Mouse (Mus musculus): Measurements from ENCODE around the gene Tango6.
"Not testable (repeated sequence)": the region's sequence is repeated elsewhere in the genome, so short reads cannot be mapped to it uniquely, and the experiment has no call there.

Gene Tango6

DNA sequence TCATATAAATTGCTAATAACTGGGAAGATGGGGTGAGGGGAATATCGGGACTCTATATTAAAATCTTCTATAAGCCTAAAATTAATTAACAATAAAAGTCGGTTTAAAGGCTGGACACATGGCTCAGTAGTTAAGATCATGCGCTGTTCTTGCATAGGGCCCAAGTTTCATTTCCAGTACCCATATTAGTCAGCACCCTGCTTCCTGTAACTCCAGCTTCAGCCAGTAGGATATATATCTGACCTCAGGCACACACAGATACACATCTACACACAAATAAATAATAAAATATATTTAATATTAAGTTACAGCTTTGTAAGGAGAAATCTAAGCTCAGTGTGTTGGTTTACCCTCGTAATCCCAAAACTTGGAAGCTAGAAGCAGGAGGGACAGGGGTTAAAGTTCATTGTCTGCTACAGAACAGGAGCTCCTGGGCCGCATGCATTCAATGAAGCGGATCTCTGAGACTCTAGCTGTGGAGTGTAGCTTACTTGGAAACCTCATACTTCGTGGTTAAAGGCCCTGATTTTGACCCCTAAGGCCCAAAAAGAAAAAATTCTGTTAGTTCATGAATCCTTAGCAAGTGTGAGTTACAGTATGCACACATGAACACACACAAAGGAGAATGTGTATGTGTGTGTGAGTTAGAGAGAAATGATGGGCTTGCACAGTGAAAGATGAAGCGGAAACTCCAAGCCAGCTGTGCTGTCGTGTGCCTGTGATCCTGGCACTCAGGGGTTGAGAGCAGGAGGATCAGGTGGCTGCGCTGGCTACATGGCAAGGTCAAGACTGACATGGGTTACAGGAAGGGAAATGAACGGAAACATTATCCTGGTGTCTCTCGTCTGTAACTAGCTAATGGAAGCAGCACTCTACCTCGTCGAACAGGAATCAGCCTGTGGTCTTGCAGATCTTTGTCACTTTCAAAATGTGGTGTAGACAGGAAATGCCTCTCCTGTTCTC lies 138.0 kb downstream of the Tango6 start:
- DNase-seq: no peak

DNA sequence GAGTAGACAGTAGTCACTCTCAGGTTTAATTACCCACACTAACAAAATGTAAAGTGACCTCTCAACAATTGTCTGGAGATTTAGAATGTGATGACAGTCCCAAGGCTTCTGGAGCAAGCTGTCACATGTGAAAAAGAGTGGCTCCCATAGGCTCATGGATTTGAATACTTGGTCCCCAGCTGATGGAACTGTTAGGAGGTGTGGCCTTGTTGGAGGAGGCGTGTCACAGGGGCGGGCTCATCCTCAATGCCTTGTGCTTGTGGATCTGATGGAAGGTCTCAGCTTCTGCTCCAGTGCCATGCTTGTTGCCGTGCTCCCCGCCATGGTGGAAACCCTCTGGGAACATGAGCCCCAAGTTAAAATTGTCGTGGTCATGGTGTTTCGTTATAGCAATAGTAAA lies 146.1 kb downstream of the Tango6 start:
- DNase-seq: no peak

DNA sequence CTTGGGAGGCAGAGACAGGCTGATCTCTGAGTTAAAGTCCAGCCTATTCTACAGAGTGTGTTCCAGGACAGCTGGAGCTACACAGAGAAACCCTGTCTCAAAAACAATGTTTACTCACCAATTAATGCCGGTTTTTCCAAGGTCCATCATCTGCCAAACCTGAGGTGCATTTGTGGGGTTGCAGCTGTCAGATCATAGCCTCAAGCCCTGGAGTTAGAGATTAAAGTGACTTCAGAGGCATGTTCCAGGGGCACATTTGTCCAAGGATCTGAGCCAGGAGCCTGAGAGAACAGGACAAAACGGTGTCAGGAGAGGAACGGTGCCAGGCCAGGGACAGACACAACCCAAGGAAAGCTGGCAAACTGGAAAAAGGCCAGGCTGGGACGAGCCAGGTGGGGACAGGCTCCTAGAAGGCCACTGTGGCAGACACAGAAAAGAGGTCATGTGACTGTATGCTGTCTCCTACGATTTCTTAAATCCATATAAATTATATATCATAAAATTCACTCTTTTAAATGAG lies 146.7 kb downstream of the Tango6 start:
- DNase-seq: no peak

GRCm38 (mm10) chr8:106834899-106835298 lies 152.0 kb downstream of the Tango6 start:
- no peak for DNase-seq

DNA sequence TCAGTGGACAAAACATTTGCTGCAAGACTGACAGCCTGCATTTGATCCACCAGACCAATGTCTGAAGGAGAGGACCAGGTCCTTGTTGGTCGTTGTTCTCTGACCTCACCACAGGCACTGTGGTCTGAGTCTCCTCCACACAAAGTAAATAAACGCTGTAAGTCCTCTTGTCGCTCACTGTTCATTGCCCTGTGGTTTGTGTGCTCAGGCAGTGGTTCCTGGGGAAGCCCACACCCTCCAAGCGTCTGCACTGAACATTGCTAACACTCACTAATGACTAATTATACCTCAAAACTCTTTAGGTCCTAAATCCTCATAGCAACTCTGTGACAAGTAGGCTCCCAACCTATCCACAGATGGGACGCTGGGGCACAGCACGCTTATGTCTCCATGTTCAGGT lies 153.7 kb downstream of the Tango6 start:
- no peak for DNase-seq

GRCm38 (mm10) chr8:106838803-106839202 lies 155.9 kb downstream of the Tango6 start:
- DNase-seq: no peak

- DNase-seq: no peak
Observed at GRCm38 (mm10) chr8:106839209-106840001, 156.5 kb downstream of the Tango6 start.

- DNase-seq: no peak
Observed at GRCm38 (mm10) chr8:106850034-106850433, 167.2 kb downstream of the Tango6 start.

DNA sequence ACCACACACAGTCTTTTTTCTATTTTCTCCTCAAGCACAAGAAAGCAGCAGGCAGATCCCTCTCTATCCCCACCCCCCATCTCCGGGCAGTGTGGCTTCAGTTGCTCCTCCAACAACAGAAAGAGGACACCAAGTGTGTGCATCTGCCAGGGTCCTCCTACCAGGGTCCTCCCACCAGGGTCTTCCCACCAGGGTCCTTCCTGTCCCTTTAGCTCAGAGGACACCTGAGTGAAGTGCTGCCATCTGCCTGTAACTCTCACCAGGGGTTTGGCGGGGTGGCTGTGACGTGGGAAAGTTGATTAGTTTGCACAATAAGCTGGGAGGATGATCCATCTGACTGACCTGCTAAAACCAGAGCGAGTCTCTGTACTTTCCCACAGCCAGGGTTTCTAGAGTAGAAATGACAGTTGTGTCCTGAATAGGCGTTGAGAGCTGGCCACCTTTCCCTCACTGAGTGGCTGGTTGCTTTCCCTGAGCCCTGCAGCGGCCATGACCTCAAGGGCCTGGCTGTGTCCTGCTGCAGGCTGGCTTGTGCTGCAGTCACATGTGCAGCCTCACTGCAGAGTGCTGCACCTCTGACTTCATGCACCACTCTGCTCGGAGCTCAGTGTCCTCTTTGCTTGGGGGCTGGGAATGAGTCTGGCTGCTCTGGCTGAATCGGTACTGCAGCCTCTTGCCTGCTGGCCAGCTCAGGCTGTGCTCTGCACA lies 171.8 kb downstream of the Tango6 start:
- no peak for DNase-seq

DNA sequence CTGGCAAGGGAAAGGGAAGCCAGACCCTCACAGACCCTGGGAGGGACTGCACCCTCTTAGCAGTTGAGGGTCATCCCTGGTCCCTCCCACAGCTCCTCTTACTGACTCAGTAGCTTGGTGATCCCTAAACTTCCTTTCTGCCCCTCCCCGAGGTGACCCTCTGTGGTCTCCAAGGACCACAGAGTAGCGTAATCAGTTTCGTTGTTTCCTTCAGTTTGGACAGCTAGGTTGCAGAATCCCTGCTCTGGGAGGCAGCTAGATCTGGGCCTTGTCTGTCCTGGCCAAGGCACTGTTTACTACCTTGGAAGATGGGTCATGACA lies 172.3 kb downstream of the Tango6 start:
- DNase-seq: no peak

- DNase-seq: no peak
Observed at GRCm38 (mm10) chr8:106862845-106863244, 180.0 kb downstream of the Tango6 start.

GRCm38 (mm10) chr8:106865354-106865753 lies 182.5 kb downstream of the Tango6 start:
- DNase-seq: no peak

DNA sequence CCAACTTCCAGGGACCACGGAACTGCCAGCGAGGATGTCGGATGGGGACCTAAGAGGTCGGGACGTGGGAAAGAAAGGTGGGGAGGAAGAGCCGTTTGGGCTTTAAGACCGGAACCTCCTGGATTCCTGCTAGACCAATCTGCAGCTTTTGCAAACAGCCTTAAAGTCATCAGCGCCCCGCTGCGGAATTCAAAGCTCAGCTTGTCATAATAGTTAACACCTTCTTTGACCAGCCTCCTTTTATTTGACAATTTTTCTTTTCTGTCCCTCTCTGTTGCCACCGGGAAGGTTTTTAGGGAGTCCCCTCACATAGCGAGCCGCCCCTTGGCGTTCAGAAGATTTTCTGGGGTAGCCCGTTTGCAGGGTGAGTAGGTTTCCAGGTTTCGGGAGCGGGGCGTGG lies 187.2 kb downstream of the Tango6 start, which contains the start of gene Has3:
Gene Has3, plus strand, starts transcription at position 192 of the 400 bp plus-strand sequence.
- DNase-seq: no peak

GRCm38 (mm10) chr8:106870537-106871327 lies 187.9 kb downstream of the Tango6 start:
- DNase-seq: peak; percentile 28

GRCm38 (mm10) chr8:106871328-106871926 lies 188.6 kb downstream of the Tango6 start:
- no peak for DNase-seq

GRCm38 (mm10) chr8:106871931-106872371 lies 189.1 kb downstream of the Tango6 start:
- DNase-seq: no peak

- DNase-seq: no peak
Observed at GRCm38 (mm10) chr8:106872454-106873034, 189.7 kb downstream of the Tango6 start.

DNA sequence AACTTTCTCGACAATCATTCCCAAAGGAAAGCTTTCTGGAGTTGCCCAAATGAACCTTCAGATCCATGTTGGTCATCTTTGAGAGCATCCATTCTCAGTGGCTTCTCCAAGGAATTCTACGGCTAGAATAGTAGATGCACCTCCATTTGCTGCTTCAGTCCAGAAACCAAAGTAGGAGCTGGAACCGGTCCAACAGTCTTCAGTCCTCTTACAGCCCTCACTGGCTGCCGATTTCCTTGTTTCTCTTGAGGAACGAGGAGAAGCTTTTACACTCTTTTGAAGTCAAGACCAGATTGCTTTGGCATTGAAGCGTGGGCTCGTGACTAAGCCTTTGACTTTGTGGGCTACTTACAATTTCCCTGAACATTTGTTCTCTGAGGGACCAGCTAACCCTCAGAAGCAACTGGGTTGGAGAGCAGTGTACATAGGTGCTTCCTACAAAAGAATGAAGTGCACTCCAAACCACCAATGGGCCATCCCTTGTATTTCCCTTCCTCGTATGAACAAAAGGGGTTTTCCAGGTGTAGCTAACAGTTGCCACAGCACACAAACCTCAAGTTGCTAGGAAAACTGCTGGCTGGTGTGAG lies 197.3 kb downstream of the Tango6 start:
- no peak for DNase-seq

DNA sequence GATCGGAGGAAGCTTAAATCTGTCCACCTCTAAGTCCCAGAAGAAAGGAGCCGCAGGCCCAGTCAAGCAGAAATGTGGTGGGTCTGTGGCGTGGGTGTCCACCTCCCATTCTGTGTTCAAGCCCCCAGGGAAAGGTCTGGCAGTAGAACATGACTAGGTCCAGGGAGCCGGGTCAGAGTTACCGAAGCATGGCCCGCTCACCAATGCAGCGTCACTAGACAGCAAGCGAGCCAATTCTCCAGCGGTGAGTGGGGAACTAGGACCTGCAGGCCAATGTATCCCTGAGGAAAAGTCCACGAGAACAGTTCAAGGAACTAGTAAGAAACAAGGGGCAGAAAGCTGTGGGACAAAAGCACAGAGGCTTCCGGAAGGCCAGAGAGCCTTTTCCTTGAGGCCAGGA lies 201.2 kb downstream of the Tango6 start:
- DNase-seq: not testable (repeated sequence)

GRCm38 (mm10) chr8:106884826-106885400 lies 202.0 kb downstream of the Tango6 start:
- not testable (repeated sequence) for DNase-seq
